Mouse (Mus musculus) cortical plate, adult 2 months (tissue): Measurements from ENCODE around the gene Ubl5.

ENCODE experiments used
- CTCF ChIP-seq: fragments of 200-500 bp; IDR thresholded peaks from 2 replicates; pipeline ENCODE4 v1.5.1; 2011; ENCODE audit warnings: mild to moderate bottlenecking, control low read depth, low read length; ENCODE audit not compliant: insufficient read depth; ENCODE audit errors: extremely low read depth
- POLR2A ChIP-seq: fragments of 200-500 bp; IDR thresholded peaks from 2 replicates; pipeline ENCODE4 v1.6.1; 2011; ENCODE audit warnings: mild to moderate bottlenecking, low read length, control low read depth; ENCODE audit not compliant: insufficient read depth; ENCODE audit errors: extremely low read depth

DNA sequence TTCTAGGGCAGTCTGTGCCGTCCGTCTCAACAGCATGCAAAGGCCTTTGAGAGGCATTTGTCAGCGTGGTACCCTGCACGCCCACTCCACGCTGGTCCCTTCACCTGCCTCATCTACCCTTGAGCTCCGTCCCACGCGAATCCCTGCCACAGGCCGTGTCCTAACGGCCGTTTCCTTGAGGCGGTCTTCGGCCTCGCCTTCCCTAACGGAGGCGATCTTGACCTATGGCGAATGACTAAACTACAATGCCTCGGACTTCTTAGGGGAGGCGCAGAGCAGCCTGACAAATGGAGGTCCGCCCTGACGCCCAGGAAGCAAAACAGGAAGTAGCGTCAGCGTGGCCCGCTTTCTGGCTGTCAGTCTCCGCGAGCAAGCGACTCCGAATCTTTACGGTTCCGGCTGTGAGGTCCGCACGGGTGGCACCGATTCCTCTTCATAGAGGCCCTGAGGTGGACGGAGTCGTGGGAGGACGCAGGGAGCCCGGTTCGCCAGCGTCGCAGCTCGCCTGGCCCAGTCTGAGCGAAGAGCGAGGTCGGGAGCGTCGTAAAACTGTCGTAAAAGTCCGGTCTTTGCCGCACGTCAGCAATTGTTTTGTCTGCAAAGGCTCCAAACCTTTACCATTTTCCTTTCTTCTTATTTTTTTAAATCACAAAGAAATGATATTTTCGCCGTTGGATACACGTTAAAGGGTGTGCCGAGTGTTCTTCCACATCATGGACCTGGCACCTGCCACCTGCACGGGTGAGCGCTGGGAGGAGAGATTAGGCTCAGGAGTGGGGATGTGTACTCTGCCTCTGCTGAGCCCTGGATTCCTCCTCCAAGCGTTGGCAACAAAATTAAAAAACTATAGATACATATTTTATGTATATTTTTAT lies 35.3 kb upstream of the Ubl5 start:
- TF ChIP-seq POLR2A (peak; percentile 75), CTCF (no peak)
